ENCODE assay signal across 8 mouse cellular contexts in genomic region chrX:20819708-20820426, GRCm38 (mm10). TPM values are rescaled to one million over a fixed set of nuclear protein-coding genes. Genes with fewer than 3 reads are reported as not detected.
A peak's percentile ranks its signal among the peaks of the same experiment; 100 is the strongest.
DNase-seq lines count a peak whose midpoint lies in the region; ATAC-seq and TF ChIP-seq lines count a peak whose summit lies in the region.

No protein-coding gene starts in this region.

- peak overlapping the region; percentile 74; the same call in 1 of the 2 replicates for H3K9ac ChIP-seq in ES-E14 (ENCODE audit: insufficient read depth, low read depth, low read length, poor library complexity, severe bottlenecking)
- peak overlapping the region; percentile 32 for H3K9ac ChIP-seq in forebrain, embryonic 15.5 days (replicated peaks)
- peak overlapping the region; percentile 22 for H3K9ac ChIP-seq in lung, embryonic 15.5 days

- peak overlapping the region; percentile 45; the same call in 1 of the 2 replicates for H3K27ac ChIP-seq in ES-E14 (ENCODE audit: insufficient read depth, low read depth, low read length, poor library complexity, severe bottlenecking)
- H3K27ac ChIP-seq in forebrain, embryonic 15.5 days (replicated peaks): peak overlapping the region; percentile 65
- peak overlapping the region; percentile 92 for H3K27ac ChIP-seq in layer of hippocampus, adult 2 months
- H3K27ac ChIP-seq in lung, embryonic 15.5 days: 0 out of 2 replicates have a peak overlapping the region, but pooled peaks have one; percentile 37

- no peaks in the 10 kb centered on the region for H3K4me1 ChIP-seq in ES-E14 (ENCODE audit: control insufficient read depth in 2 of 2, insufficient read depth in 2 of 2, low read length in 2 of 2, poor library complexity in 1 of 2)
- H3K4me1 ChIP-seq in forebrain, embryonic 15.5 days: peaks cover 4% of the 10 kb centered on the region; the same call in 1 of the 2 replicates
- no peaks in the 10 kb centered on the region; the same call in 1 of the 2 replicates for H3K4me1 ChIP-seq in lung, embryonic 15.5 days

- TF ChIP-seq CTCF in layer of hippocampus, adult 2 months (conservative IDR thresholded peaks at IDR 0.05): peak; percentile 56

- DNase-seq in ES-E14 (ENCODE audit: low read depth, low spot score): peak; percentile 35
- peak; percentile 67 for DNase-seq in heart, postnatal 4 days
- DNase-seq in layer of hippocampus, adult 2 months (ENCODE audit: low spot score in 2 of 2): peak; percentile 25 to 32
- DNase-seq in ovary, postnatal 14 days (ENCODE audit: low spot score): peak; percentile 29
- DNase-seq in urinary bladder, postnatal 14 days (ENCODE audit: low spot score): peak; percentile 59

- WGBS in forebrain, embryonic 15.5 days: 53% methylated on average over 8 of the region's 8 CpGs
- 29% methylated on average over 7 of the region's 8 CpGs for WGBS in lung, embryonic 15.5 days

- H3K4me2 ChIP-seq in forebrain, embryonic 15.5 days (replicated peaks): peak overlapping the region; percentile 42
- H3K4me2 ChIP-seq in lung, embryonic 15.5 days: peak overlapping the region; percentile 62

- H3K27me3 ChIP-seq in forebrain, embryonic 15.5 days: no peaks in the 10 kb centered on the region
- no peaks in the 10 kb centered on the region for H3K27me3 ChIP-seq in lung, embryonic 15.5 days

- no peaks in the 10 kb centered on the region for H3K36me3 ChIP-seq in ES-E14 (ENCODE audit: control insufficient read depth, insufficient read depth, low read length, poor library complexity, severe bottlenecking)
- no peaks in the 10 kb centered on the region for H3K36me3 ChIP-seq in forebrain, embryonic 15.5 days
- H3K36me3 ChIP-seq in lung, embryonic 15.5 days: no peaks in the 10 kb centered on the region

- peak; percentile 72 for ATAC-seq in cerebellum, adult (ENCODE audit: insufficient number of reproducible peaks, low FRiP score, low TSS enrichment)
- ATAC-seq in forebrain, embryonic 15.5 days (replicated peaks): peak; percentile 57; the same call in 1 of the 2 replicates
- ATAC-seq in lung, embryonic 15.5 days (ENCODE audit: borderline replicate concordance, extremely low read depth, low FRiP score, low TSS enrichment): peak; percentile 32; the same call in 1 of the 2 replicates

- H3K9me3 ChIP-seq in ES-E14 (ENCODE audit: control insufficient read depth, insufficient read depth, low read depth, low read length): no peaks in the 10 kb centered on the region
- H3K9me3 ChIP-seq in forebrain, embryonic 15.5 days: no peaks in the 10 kb centered on the region
- no peaks in the 10 kb centered on the region for H3K9me3 ChIP-seq in lung, embryonic 15.5 days

- in situ Hi-C loops in ES-E14 (cut with MboI; ENCODE audit: low sequenced_read_pairs in 2 of 2, unreplicated experiment in 2 of 2): no loop called here

- H3K4me3 ChIP-seq in ES-E14 (ENCODE audit: insufficient read depth in 1 of 2, low read depth in 1 of 2, low read length in 2 of 2, poor library complexity in 1 of 2, severe bottlenecking in 1 of 2): peak overlapping the region; percentile 58 to 78
- H3K4me3 ChIP-seq in forebrain, embryonic 15.5 days: peak overlapping the region; percentile 28
- H3K4me3 ChIP-seq in layer of hippocampus, adult 2 months: peak overlapping the region; percentile 57
- peak overlapping the region; percentile 37 for H3K4me3 ChIP-seq in lung, embryonic 15.5 days

TF ChIP-seq in ES-E14, 5 proteins besides CTCF, POLR2A, EP300 and RAD21:
- TF ChIP-seq ZNF384 (IDR thresholded peaks at IDR 0.05; ENCODE audit: low read depth, low read length) (no peak), HCFC1 (IDR thresholded peaks at IDR 0.05; ENCODE audit: borderline replicate concordance, insufficient read depth, low read length) (no peak), CHD2 (IDR thresholded peaks at IDR 0.05; ENCODE audit: low read depth, low read length) (no peak), ZC3H11A (IDR thresholded peaks at IDR 0.05; ENCODE audit: borderline replicate concordance, low read depth, low read length) (no peak), MAFK (IDR thresholded peaks at IDR 0.05; ENCODE audit: insufficient read depth, low read depth, low read length) (no peak)
TF ChIP-seq in ES-E14: peak in this region for 0.

RNA-seq across cellular contexts. Expression of gene Araf, which starts 22.3 kb away (rescaled TPM):
- total RNA-seq in ES-E14 (2012; rRNA removed): 81.8 and 93.1 TPM in 2 replicates
- 224 and 234 TPM in 2 replicates for polyA plus RNA-seq in forebrain, embryonic 15.5 days (2015; fragmentation: Nextera tagmentation; extraction: Ambion mirVana)
- 10 to 100 TPM; 69.1 to 73.3 TPM for total RNA-seq in heart, postnatal 4 days (2021)
- 100 to 1,000 TPM; 180 to 199 TPM for total RNA-seq in layer of hippocampus, adult 2 months (2021)
- 97.6 and 102 TPM in 2 replicates for polyA plus RNA-seq in lung, embryonic 15.5 days (2015; fragmentation: Nextera tagmentation; extraction: Ambion mirVana)

RNA-seq across cellular contexts. Expression of gene Timp1, which starts 50.1 kb away (rescaled TPM):
- 88.4 and 130 TPM in 2 replicates for total RNA-seq in ES-E14 (2012; rRNA removed)
- polyA plus RNA-seq in forebrain, embryonic 15.5 days (2015; fragmentation: Nextera tagmentation; extraction: Ambion mirVana): 2.4 and 2.9 TPM in 2 replicates
- total RNA-seq in heart, postnatal 4 days (2021): 10 to 100 TPM; 19.8 to 21.1 TPM
- total RNA-seq in layer of hippocampus, adult 2 months (2021): not detected
- polyA plus RNA-seq in lung, embryonic 15.5 days (2015; fragmentation: Nextera tagmentation; extraction: Ambion mirVana): 26.4 and 27.0 TPM in 2 replicates

Comparison
In these comparisons a context has a peak if more than half of its experiments do, and no peak if none do; other contexts are left out.
1. Peak in every context shown above with its lines: DNase-seq, ATAC-seq, H3K4me3 ChIP-seq and H3K27ac ChIP-seq.
2. H3K27ac ChIP-seq: peak in every context shown above with its lines; median percentile 92 in layer of hippocampus, adult 2 months; 65 in forebrain, embryonic 15.5 days; 45 in ES-E14; 37 in lung, embryonic 15.5 days.
3. H3K9ac ChIP-seq: peak in every context shown above with its lines; median percentile 74 in ES-E14; 32 in forebrain, embryonic 15.5 days; 22 in lung, embryonic 15.5 days.
4. RNA of gene Timp1, which starts 50.1 kb away (total RNA-seq): 88.4 to 130 TPM in ES-E14 and 19.8 to 21.1 TPM in heart, postnatal 4 days; not detected in layer of hippocampus, adult 2 months; every median in the first group is over 10 times any median in the second.